Mouse (Mus musculus): ENCODE measurements around the gene Eral1. TPM values are rescaled to one million over a fixed set of nuclear protein-coding genes. Genes with fewer than 3 reads are reported as not detected.
A peak's percentile ranks its signal among the peaks of the same experiment; 100 is the strongest.

The Eral1 gene
- total RNA-seq (2021) = 10 to 100 TPM; 21.7 to 22.7 TPM
- long read RNA-seq, experiment 1, partial matches to known transcripts = 3 of 7 reads
- long read RNA-seq, experiment 1, other reads (novel, unspliced or antisense) = 0 of 7 reads
- long read RNA-seq, experiment 2, transcript Eral1-201 (10 exons, 2,014 nt) = major isoform, 8 of 10 reads
- long read RNA-seq, experiment 2, partial matches to known transcripts = 0 of 10 reads
- long read RNA-seq, experiment 2, other reads (novel, unspliced or antisense) = 1 of 10 reads

DNA sequence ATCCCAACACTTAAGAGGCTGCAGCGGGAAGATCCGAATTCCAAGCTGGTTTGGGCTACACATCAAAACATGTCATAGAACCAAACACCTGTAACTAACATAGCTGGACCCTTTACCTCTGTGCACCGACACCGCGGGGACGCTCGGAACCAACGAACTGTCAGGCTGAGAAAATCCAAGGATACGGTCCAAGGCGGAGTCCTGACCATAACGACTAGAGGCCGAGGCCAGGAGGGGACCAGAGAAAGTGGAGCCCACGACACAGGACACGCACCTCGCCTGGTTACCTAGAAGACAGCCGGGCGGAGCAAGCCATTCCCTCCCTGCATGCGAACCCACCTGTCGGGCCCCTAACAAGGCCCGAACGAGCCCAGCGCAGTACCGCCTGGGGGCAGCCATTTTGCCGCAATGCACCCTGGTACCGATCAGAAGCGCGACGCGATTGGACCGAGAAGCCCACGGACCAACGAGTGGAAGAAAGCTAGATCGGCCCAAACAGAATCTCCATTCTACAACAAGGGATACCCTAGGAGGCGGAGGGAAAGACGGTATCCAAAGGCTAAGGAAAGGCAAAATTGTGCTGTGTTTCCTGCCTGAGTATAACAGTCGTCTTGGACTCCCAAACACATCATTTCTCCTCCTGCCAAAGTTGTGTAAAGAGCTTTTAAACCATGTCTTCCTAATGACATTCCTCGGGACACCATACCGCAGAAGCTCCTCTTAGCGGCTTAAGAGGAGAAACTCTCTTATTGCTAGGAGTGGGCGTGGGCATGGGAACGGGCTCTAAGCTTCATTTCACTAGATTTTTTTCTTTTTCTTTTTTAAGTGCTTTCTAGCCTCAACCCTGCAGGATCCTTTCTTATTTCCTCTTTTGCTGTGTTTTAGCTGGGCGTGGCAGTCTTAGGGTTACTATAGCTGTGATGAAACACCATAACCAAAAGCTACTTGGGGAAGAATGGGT lies at the start of gene Eral1:
TSS of gene Eral1 (minus strand) at position 423 of the 961 bp plus-strand sequence.
- DNase-seq = peak; percentile 70 to 71
- intact Hi-C loops (cut with DNase I) = loop anchor here (5.0 kb wide), 1 partner anchor 47 kb away; no protein-coding TSS in a partner anchor

DNA sequence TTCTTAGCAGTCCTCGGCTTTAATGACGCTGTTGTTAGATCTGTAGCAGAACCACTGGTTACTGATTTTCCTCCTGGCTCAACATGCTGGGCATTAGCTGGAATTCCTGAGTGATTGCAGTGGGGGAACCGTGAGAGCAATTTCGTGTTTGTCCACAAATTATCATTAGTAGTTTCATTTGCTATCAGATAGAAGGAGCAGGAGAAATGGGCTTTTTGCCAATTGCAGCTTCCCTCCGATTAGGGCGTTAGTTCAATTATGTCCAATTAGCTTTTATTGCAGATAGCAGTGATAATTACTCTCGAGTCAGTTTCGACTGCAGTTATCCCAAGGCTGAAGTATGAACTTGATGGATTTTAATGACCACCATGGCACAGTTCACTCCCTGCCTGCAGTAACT lies 49.3 kb upstream of the Eral1 start:
- DNase-seq = no peak
- intact Hi-C loops (cut with DNase I) = loop anchor here (5.0 kb wide), 1 partner anchor 47 kb away; the partner anchor contains the start of gene Eral1

DNA sequence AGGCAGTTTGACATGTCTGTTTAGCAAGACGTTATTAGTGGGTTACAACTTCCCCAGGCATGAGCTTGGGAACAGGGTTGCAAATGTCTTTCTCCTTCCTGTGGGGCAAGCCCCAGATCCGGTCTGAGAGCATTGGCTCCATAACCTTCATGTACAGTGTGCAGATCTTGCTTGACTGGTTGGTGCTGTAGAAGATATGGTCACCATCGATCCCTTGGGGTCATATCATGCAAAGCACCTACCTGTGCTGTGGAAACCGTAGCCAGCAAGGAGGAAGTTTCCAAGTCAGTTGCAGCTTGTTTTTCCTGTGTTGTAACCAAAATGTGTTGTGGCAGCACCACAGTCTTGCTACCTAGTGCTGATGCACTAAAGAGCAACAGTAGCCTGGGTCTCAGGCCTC lies 46.6 kb upstream of the Eral1 start:
- intact Hi-C loops (cut with DNase I) = loop anchor here (5.0 kb wide), 1 partner anchor 44 kb away; the partner anchor contains the start of gene Eral1
- no peak for DNase-seq

DNA sequence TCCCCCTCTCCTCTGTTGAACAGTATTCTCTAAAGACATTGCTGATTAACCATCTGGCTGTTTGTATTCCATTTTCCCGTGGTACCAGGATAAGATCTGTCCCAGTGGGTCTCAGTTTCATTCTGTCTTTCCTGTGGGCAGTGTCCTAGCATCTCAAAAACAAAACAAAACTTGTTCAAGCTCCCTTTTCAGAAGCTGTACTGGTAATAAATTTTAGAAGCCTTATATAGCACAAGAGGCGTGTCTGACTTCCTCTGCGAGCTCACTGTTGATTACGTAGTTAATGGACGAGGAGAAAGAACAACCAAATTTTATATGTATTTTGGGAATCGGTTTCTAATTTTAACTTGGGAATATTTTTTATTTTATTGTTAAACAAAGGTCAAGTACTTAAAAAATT lies 45.5 kb upstream of the Eral1 start:
- no peak for DNase-seq
- intact Hi-C loops (cut with DNase I) = loop anchor here (5.0 kb wide), 1 partner anchor 43 kb away; the partner anchor contains the start of gene Eral1

DNA sequence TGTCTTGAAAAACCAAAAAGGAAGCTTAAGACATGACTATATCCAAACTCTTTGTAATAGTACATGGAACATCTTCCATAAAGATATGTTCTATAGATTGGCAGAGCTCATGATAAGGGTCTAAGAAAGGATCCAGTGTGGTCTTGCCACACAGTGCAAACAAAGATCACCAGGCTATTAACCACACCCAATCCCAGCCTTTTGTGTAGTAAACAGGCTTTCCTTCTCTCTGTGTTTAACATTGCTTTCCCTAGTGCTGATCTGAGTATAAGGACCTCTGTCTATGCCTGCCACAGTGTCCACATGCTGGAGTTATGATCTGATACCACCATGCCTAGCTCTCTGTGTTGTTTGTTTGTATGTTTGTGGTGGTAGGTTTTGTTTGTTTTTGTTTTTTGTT lies 43.6 kb upstream of the Eral1 start:
- no peak for DNase-seq
- intact Hi-C loops (cut with DNase I) = no loop called here

DNA sequence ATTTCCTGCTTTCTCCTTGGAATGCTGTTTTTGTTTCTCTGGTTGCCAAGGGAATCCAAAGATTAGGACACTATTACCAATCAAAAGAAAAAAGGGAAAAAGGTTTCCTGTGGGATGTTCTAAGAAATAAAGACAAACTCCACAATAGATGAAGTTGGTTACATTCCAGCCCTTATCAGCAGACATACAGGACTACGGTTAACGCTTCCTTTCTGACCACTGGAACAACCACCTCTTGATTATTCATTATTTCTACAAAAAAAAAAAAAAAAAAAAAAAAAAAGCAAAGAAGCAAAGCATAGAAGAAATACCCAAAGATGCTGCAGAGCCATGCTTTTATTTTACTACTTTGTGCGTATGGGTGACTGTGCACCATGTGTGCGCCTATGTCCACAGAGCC lies 42.6 kb upstream of the Eral1 start:
- intact Hi-C loops (cut with DNase I) = no loop called here
- no peak for DNase-seq

DNA sequence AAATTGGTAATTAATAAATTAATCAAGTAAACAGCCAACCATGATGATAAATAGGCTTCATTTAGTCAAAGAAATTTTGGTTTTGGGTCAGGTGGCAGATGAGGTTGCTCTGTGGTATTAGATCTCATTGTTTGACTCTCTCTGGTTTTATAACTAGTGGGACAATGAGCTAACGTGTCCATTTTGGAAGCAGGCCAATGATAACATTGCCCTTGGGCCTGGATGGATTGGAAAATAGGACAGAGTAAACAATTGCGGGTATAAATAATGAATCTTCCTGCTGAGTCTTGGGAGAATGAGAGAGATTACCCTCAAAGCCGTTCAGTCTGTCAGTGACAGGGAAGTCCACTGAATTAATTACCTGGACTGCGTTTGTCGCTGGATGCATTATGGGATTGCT lies 41.0 kb upstream of the Eral1 start:
- intact Hi-C loops (cut with DNase I) = no loop called here
- DNase-seq = no peak

DNA sequence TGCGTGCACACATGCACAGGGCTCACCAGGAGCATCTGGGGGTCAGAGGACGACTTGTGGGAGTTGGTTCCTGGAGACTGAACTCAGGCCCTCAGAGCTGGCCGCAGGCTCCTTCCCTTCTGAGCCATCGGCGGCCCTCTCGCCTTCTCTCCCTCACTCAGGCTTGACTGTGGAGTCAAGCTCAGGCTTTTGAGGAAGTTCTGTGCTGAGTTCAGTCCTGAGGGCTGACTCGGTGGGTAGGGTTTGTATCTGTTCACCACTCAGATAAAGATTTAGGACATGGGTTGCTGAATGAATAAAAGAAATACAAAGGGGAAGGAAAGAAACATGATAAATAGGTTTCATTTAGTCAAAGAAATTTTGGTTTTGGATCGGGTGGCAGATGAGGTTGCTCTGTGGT lies 39.7 kb upstream of the Eral1 start:
- no peak for DNase-seq
- intact Hi-C loops (cut with DNase I) = no loop called here

DNA sequence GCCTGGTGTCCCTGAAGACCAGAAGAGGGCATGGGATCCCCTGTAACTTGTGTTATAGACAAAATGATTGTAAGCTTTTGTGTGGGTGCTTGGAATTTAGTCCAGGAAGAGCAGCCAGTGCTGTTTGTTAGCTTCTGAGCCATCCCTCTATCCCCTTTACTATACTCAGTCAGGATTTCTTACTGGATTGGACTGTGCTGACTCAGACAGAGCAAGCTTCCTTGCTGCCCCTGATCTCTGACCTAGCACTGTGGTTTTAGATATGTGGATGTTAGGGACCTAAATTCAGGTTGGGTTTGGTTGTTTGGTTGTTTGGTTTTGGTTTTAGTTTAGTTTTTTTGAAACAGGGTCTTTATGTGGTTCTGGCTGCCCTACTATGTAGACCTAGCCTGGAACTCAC lies 38.3 kb upstream of the Eral1 start:
- intact Hi-C loops (cut with DNase I) = no loop called here
- DNase-seq = no peak

DNA sequence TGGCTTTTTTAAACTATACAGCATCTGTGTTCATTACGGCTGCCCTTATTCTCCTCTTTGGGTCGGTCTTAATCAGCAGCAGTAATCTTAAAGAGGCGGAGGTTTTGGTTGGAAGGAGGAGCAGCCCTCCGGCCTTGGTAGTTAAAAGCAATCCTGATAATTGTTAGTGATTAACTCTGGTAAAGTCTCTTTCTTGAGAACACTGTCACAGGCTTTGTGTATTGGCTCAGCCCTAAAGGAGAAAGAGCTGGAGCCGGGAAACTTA lies 35.9 kb upstream of the Eral1 start:
- intact Hi-C loops (cut with DNase I) = no loop called here
- no peak for DNase-seq

DNA sequence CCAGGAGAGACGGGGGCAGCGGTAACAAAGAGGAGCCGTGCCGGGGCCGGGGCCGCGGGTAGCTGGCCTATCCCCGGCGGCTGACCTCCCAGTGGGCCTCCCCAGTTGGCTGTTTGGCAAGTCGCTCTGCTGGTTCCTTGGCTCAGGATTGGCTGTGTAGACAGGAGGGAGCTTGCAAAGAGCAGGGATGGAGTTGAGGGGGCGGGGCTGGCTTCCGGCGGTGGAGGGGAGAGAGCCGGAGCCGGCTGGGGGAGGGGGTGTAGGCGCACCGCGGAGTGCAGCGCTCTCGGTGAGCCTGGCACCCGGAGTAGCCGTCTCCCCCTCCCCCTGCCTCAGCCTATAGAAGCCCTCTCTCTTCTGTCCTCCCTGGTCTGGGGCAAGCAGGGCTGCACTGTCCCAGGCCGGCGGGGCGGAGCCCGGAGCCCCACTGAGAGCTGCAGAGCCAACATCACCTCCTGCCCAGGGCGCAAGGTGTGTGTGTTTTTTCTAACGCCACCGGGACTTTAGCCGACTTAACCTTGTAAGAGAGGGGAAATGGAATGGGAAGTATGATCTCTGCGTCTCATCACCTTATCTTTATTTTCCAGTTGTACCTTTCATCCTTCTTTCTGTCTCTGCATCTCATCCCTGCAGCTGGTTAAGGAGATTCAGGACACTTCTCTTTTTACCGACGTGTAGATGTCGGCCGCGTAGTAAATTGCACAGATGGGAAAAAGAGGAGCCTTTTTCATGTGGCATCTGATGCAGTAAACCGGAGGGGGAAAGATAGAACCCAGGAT lies 35.4 kb upstream of the Eral1 start:
- DNase-seq = peak; percentile 85 to 91
- intact Hi-C loops (cut with DNase I) = no loop called here

DNA sequence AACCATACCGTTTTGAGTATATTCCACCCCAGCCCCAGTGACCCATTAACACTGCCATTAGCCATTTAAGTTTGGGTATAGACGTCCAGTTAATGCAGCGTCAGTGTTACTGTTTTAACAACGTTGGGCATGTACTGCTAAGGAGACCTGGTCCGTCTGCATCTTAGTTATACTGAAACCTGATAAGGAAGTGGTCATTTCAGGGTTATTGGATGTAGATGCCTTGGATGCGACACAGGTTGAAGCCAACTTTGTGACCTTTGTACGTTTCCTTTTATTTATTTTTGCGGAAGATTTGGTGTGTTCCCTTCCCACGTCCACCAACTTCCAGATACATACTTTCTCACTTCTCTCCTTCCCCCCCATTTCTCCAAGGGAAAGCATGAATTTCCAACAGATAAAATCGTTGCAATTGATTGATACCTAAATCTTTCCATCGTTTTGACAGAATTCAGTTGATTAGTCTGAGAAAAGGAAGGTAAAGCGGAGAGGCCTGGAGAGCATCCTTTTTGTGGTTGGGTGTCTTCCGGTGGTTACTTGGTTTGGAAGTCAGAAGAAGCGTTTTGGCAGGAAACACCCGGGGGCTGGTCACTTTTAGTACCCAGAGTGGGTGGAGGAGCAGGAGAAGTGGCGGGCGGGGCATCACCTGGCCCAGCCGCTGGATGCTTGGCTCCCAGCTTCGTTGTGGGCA lies 34.6 kb upstream of the Eral1 start:
- intact Hi-C loops (cut with DNase I) = no loop called here
- no peak for DNase-seq

DNA sequence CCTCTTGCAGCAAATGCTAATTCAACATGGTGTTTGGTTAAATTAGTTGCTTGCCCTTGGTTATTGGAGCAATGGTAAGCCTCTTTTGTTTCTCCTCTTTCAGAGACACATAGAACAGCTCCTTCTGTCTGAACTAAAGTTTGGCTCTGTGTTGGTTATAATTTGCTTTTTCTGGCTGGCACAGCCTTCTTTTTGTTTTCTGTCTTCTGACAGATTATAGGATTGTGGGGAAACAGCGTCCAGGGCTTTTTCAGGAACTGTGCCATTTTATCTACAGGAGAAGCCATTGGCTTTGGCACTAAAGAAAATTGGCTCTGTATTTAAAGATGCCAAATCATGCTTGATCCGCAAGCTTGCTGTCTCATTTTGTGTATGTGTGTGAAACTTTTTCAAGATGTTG lies 33.4 kb upstream of the Eral1 start:
- intact Hi-C loops (cut with DNase I) = no loop called here
- DNase-seq = no peak

DNA sequence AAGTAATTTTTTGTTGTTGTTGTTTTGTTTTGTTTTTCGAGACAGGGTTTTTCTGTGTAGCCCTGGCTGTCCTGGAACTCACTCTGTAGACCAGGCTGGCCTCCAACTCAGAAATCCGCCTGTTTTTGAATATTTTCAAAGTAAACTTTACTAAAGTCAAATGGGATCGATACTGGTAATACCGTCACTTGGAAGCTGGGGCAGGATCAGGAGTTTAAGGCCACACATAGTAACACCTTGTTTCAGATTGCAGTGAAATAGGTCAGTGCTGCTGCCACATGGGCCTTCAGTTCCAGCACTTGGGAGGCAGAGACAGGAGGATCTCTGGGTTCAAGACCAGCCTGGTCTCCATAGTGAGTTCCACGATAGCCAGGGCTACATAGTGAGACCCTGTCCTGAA lies 24.3 kb upstream of the Eral1 start:
- DNase-seq = no peak
- intact Hi-C loops (cut with DNase I) = no loop called here

DNA sequence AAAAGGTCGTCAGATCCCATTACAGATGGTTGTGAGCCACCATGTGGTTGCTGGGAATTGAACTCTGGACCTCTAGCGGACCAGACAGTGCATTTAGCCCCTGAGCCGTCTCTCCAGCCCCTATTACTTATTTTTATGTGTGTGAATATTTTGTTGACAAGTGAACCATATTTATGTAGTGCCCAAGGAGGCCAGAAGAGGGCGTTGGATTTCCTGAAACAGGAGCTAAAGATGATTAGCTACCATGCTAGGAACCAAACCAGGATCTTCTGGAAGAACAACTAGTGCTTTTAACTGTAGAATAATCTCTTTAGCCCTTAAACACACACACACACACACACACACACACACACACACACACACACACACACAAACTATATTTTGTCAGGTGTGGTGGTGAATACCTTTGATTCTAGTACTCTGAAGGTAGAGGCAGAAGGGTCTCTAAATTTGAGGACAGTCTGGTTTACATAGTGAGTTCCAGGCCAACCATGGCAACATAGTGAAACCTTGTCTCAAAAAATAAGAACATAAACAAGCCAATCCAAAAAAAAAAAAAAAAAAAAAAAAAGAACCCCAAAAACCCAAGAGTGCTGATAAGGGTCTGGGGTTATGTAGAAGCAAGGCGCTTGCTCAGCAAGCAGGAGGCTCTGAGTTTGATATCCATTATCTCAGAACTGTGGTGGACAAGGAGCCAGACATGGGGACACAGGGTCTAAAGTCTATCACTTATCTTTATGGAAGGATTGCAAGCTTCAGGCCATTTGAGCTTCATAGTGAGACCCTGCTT lies 23.0 kb upstream of the Eral1 start:
- DNase-seq = no peak
- intact Hi-C loops (cut with DNase I) = no loop called here

DNA sequence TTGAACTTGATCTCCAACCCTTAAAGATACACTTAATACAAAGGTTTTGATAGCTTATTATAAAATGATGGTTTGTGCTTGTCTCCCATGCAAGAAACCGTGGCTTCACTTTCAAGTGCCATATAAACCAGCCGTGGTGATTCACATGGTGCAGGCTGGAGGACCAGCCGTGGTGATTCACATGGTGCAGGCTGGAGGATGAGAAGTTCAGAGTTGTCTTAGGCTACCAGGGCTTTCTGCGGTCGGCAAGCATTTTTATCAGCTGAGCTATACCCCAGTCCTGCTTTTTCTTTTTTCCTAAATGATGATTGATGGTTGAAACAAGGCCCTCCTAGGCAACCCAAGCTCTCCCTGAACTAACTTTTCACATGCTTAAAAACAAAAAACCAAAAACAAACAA lies 22.0 kb upstream of the Eral1 start:
- intact Hi-C loops (cut with DNase I) = no loop called here

DNA sequence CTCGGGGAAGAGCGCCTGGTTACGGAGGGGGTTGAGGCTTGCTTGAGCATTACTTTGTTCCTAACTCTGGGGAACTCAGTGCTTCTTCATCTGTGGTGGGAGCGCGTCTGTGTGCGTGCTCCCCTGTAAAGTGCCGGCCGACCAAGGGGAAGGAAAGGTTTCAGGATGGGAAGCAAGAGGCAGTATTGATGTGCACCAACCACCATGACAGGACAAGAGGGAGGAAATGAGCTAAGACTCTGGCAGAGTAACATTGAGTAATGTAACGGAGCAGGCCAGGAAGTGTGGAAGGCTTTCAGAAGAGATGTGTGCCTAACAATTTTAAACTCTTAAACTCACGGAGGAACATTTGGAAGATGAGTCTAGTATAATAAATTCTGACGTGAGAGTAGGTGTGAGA lies 20.6 kb upstream of the Eral1 start:
- no peak for DNase-seq
- intact Hi-C loops (cut with DNase I) = no loop called here

More for the DNA sequence above, 22.0 kb upstream of the Eral1 start:
- DNase-seq = no peak

DNA sequence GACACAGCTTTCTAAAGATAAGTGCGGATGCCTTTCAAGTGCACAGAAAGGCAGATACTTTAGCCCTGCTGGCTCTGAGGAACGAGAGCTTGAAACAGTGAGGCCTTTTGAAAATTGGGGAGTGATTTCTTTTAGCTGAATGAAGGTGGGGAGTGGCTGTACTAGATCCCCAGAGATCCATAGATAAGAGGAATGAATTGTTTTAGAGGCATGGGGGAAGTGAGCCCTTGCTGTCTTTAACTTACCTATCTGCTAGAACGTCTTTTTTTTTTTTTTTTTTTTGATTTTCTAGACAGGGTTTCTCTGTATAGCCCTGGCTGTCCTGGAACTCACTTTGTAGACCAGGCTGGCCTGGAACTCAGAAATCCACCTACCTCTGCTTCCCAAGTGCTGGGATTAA lies 16.9 kb upstream of the Eral1 start:
- no peak for DNase-seq
- intact Hi-C loops (cut with DNase I) = loop anchor here (5.0 kb wide), 1 partner anchor 60 kb away; no protein-coding TSS in a partner anchor

DNA sequence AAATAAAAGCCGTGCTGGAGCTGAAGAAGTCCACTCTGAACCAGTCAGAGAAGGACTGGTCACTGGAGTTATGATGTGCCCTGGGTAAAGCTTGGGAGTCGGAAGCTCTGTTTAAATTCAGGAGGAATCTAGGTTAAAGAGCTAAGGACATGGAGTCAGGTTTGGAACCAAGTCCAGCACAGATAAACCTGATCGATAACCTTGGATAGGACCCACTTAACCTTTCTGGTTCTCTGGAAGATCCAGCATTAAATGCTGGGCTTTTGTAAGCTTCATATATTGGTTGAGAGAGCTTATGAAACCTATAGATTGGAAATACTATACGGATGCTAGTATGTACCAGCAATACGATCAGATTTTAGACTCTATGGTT lies 14.9 kb upstream of the Eral1 start:
- intact Hi-C loops (cut with DNase I) = loop anchor here (5.0 kb wide), 1 partner anchor 62 kb away; no protein-coding TSS in a partner anchor
- DNase-seq = no peak
